Mouse (Mus musculus): ENCODE results near the gene Tvp23b.

Gene Tvp23b

GRCm38 (mm10) chr11:62949548-62949947, 70.3 kb downstream of the Tvp23b start:
- no peak for DNase-seq

GRCm38 (mm10) chr11:62951012-62951411, 71.8 kb downstream of the Tvp23b start, which contains the start of gene Cdrt4:
Cdrt4 (plus strand) TSS chr11:62951193.
- no peak for DNase-seq

GRCm38 (mm10) chr11:62954766-62955165, 75.5 kb downstream of the Tvp23b start:
- no peak for DNase-seq

- no peak for DNase-seq
These were observed 75.9 kb downstream of the Tvp23b start for GRCm38 (mm10) chr11:62955186-62955585.

GRCm38 (mm10) chr11:62955776-62956175, 76.5 kb downstream of the Tvp23b start:
- DNase-seq, result no peak

GRCm38 (mm10) chr11:62957626-62958180, 78.4 kb downstream of the Tvp23b start:
- DNase-seq, result no peak

- no peak for DNase-seq
These were observed 84.0 kb downstream of the Tvp23b start for GRCm38 (mm10) chr11:62963292-62963691.

- no peak for DNase-seq
These were observed 87.1 kb downstream of the Tvp23b start for GRCm38 (mm10) chr11:62966424-62966764.

Measured in cerebellum, adult 9-11 months (tissue).